Mouse (Mus musculus) forebrain, embryonic 11.5 days (tissue): ENCODE results near the gene Ptn. TPM values are rescaled to one million over a fixed set of nuclear protein-coding genes. Genes with fewer than 3 reads are reported as not detected.
A peak's percentile ranks its signal among the peaks of the same experiment; 100 is the strongest.

Source experiments
- ATAC-seq: fragments of 200-750 bp; cut with Nextera tagmentation; replicated peaks from 2 replicates; pipeline ENCODE4 v1.8.0; 2017; ENCODE audit warnings: moderate TSS enrichment; ENCODE audit not compliant: low FRiP score
- DNase-seq: peaks from one replicate; pipeline ENCODE4 v3.0.0-alpha.2; 2017; ENCODE audit warnings: low spot score
- H3K27ac ChIP-seq: fragments of 300-500 bp; sonication (generic); 2 replicates; pipeline ENCODE4 v1.5.1; 2014; ENCODE audit warnings: low read depth, low read length
- H3K27me3 ChIP-seq: fragments of 300-500 bp; sonication (generic); 2 replicates; pipeline ENCODE4 v1.6.1; 2014; ENCODE audit warnings: mild to moderate bottlenecking, low read length, mixed read lengths; ENCODE audit not compliant: control insufficient read depth, insufficient read depth
- H3K36me3 ChIP-seq: fragments of 300-500 bp; sonication (generic); 2 replicates; pipeline ENCODE4 v1.6.1; 2014; ENCODE audit warnings: mild to moderate bottlenecking, low read length, moderate library complexity, mixed read lengths; ENCODE audit not compliant: control insufficient read depth, insufficient read depth
- H3K4me1 ChIP-seq: fragments of 300-500 bp; sonication (generic); replicated peaks from 2 replicates; pipeline ENCODE4 v1.6.1; 2014; ENCODE audit warnings: low read length, mixed read lengths; ENCODE audit not compliant: control insufficient read depth, insufficient read depth
- H3K4me2 ChIP-seq: fragments of 300-500 bp; sonication (generic); 2 replicates; pipeline ENCODE4 v1.6.1; 2014; ENCODE audit warnings: low read depth, mild to moderate bottlenecking, low read length, moderate library complexity, mixed read lengths; ENCODE audit not compliant: severe bottlenecking
- H3K4me3 ChIP-seq: fragments of 300-500 bp; sonication (generic); 2 replicates; pipeline ENCODE4 v1.5.1; 2014; ENCODE audit warnings: low read depth, low read length
- H3K9ac ChIP-seq: fragments of 300-500 bp; sonication (generic); 2 replicates; pipeline ENCODE4 v1.6.1; 2014; ENCODE audit warnings: low read length
- H3K9me3 ChIP-seq: fragments of 300-500 bp; sonication (generic); 2 replicates; pipeline ENCODE4 v1.6.1; 2016; ENCODE audit warnings: low read length, mixed read lengths; ENCODE audit not compliant: control insufficient read depth
- WGBS: fragments of 180-500 bp; shearing (Covaris S2); extraction: QIAGEN DNeasy Blood & Tissue Kit; methylation state at CpG from one replicate; pipeline ENCODE4 v1.1.7; 2014; 5-methylcytosine and 5-hydroxymethylcytosine counted together
- polyA plus RNA-seq: library from polyadenylated mRNA; unstranded; fragments of >200 nt; fragmentation: Nextera tagmentation; extraction: Ambion mirVana; gene quantifications from 2 replicates; pipeline ENCODE4 v1.2.1, GENCODE M21; 2014

The Ptn gene
- polyA plus RNA-seq, 1 experiment from 2014 or later: 192 TPM

GRCm38 (mm10) chr6:36722769-36723549 is 87.1 kb downstream of the Ptn start:
- no peaks in the 10 kb centered on the region for H3K36me3 ChIP-seq

GRCm38 (mm10) chr6:36713329-36713728 is 96.7 kb downstream of the Ptn start:
- DNase-seq (no peak), ATAC-seq (no peak)
- Histone ChIP-seq H3K4me2 (no peak overlapping the region), H3K9ac (no peak overlapping the region), H3K4me3 (no peak overlapping the region), H3K27me3 (no peaks in the 10 kb centered on the region), H3K36me3 (no peaks in the 10 kb centered on the region; the same call in 1 of the 2 replicates), H3K9me3 (no peaks in the 10 kb centered on the region), H3K4me1 (no peaks in the 10 kb centered on the region), H3K27ac (no peak overlapping the region)
- 92% methylated on average over 4 of the region's 4 CpGs for WGBS

More at GRCm38 (mm10) chr6:36722769-36723549, 87.1 kb downstream of the Ptn start:
- Histone ChIP-seq H3K4me2 (no peak overlapping the region), H3K4me3 (no peak overlapping the region), H3K27me3 (no peaks in the 10 kb centered on the region), H3K9ac (no peak overlapping the region), H3K27ac (no peak overlapping the region), H3K9me3 (no peaks in the 10 kb centered on the region), H3K4me1 (peaks cover 3% of the 10 kb centered on the region)
- ATAC-seq (peak; percentile 18; the same call in 1 of the 2 replicates), DNase-seq (peak; percentile 56)
- 68% methylated on average over 5 of the region's 5 CpGs for WGBS

GRCm38 (mm10) chr6:36695481-36695880 is 114.5 kb downstream of the Ptn start:
- 41% methylated on average over 3 of the region's 3 CpGs for WGBS
- no peak overlapping the region for H3K4me2 ChIP-seq
- H3K9ac ChIP-seq: no peak overlapping the region
- no peaks in the 10 kb centered on the region for H3K27me3 ChIP-seq
- H3K4me3 ChIP-seq: no peak overlapping the region
- no peaks in the 10 kb centered on the region for H3K4me1 ChIP-seq
- no peaks in the 10 kb centered on the region for H3K36me3 ChIP-seq
- DNase-seq (no peak), ATAC-seq (no peak)
- H3K9me3 ChIP-seq: no peaks in the 10 kb centered on the region
- no peak overlapping the region for H3K27ac ChIP-seq

- H3K4me3 ChIP-seq: no peak overlapping the region
- no peaks in the 10 kb centered on the region for H3K4me1 ChIP-seq
- H3K36me3 ChIP-seq: no peaks in the 10 kb centered on the region
- ATAC-seq: peak; percentile 80
- H3K27me3 ChIP-seq: no peaks in the 10 kb centered on the region
- no peak overlapping the region for H3K27ac ChIP-seq
- peak; percentile 62 for DNase-seq
- no peak overlapping the region for H3K9ac ChIP-seq
- H3K9me3 ChIP-seq: no peaks in the 10 kb centered on the region
- no peak overlapping the region for H3K4me2 ChIP-seq
- 8% methylated on average over 1 of the region's 1 CpGs for WGBS
These were observed 118.5 kb downstream of the Ptn start for GRCm38 (mm10) chr6:36691497-36691896.

GRCm38 (mm10) chr6:36690941-36691340 is 119.1 kb downstream of the Ptn start:
- Histone ChIP-seq H3K4me2 (no peak overlapping the region), H3K4me1 (no peaks in the 10 kb centered on the region), H3K27ac (no peak overlapping the region), H3K9me3 (no peaks in the 10 kb centered on the region), H3K36me3 (no peaks in the 10 kb centered on the region), H3K9ac (no peak overlapping the region), H3K4me3 (no peak overlapping the region), H3K27me3 (no peaks in the 10 kb centered on the region)
- WGBS: 91% methylated on average over 4 of the region's 4 CpGs
- ATAC-seq (no peak), DNase-seq (no peak)

- ATAC-seq: no peak
- no peaks in the 10 kb centered on the region for H3K36me3 ChIP-seq
- H3K4me1 ChIP-seq: no peaks in the 10 kb centered on the region
- no peak overlapping the region for H3K4me2 ChIP-seq
- H3K9ac ChIP-seq: no peak overlapping the region
- DNase-seq: no peak
- no peaks in the 10 kb centered on the region for H3K27me3 ChIP-seq
- no peak overlapping the region for H3K4me3 ChIP-seq
- no peak overlapping the region for H3K27ac ChIP-seq
- H3K9me3 ChIP-seq: no peaks in the 10 kb centered on the region
- WGBS: 80% methylated on average over 8 of the region's 8 CpGs
These were observed 133.0 kb downstream of the Ptn start for GRCm38 (mm10) chr6:36676710-36677691.

GRCm38 (mm10) chr6:36672399-36673221 is 137.4 kb downstream of the Ptn start:
- no peaks in the 10 kb centered on the region for H3K4me1 ChIP-seq
- DNase-seq (no peak), ATAC-seq (peak; percentile 53; the same call in 1 of the 2 replicates)
- H3K27ac ChIP-seq: no peak overlapping the region
- no peak overlapping the region for H3K4me3 ChIP-seq
- H3K9me3 ChIP-seq: no peaks in the 10 kb centered on the region
- 56% methylated on average over 11 of the region's 11 CpGs for WGBS
- H3K4me2 ChIP-seq: no peak overlapping the region
- no peak overlapping the region for H3K9ac ChIP-seq
- H3K27me3 ChIP-seq: no peaks in the 10 kb centered on the region
- no peaks in the 10 kb centered on the region for H3K36me3 ChIP-seq

- 93% methylated on average over 3 of the region's 3 CpGs for WGBS
- ATAC-seq: no peak
- H3K4me3 ChIP-seq: no peak overlapping the region
- H3K4me2 ChIP-seq: no peak overlapping the region
- no peak overlapping the region for H3K9ac ChIP-seq
- no peak overlapping the region for H3K27ac ChIP-seq
- H3K4me1 ChIP-seq: no peaks in the 10 kb centered on the region
- H3K36me3 ChIP-seq: no peaks in the 10 kb centered on the region
- no peak for DNase-seq
- no peaks in the 10 kb centered on the region for H3K27me3 ChIP-seq
- H3K9me3 ChIP-seq: no peaks in the 10 kb centered on the region
These were observed 138.7 kb downstream of the Ptn start for GRCm38 (mm10) chr6:36671274-36671673.
